Mouse (Mus musculus) C2C12 (cell line): ENCODE results near the gene Lcn10.

Experiments
- CEBPB ChIP-seq: IDR thresholded peaks from one replicate; pipeline ENCODE4 v1.6.1; 2011; ENCODE audit warnings: low read depth, mild to moderate bottlenecking, control low read depth, moderate library complexity
- CTCF ChIP-seq: IDR thresholded peaks from one replicate; pipeline ENCODE4 v1.5.1; 2011; ENCODE audit not compliant: control insufficient read depth, insufficient read depth, insufficient read length
- FOSL1 ChIP-seq: IDR thresholded peaks from one replicate; pipeline ENCODE4 v1.8.0; 2011; ENCODE audit warnings: mild to moderate bottlenecking, low read length; ENCODE audit not compliant: poor library complexity, insufficient read depth, severe bottlenecking
- MAX ChIP-seq: IDR thresholded peaks from one replicate; pipeline ENCODE4 v1.6.1; 2011; ENCODE audit warnings: mild to moderate bottlenecking, control low read depth
- MYOD1 ChIP-seq: IDR thresholded peaks from one replicate; pipeline ENCODE4 v1.6.1; 2011; ENCODE audit warnings: low read depth; ENCODE audit not compliant: control insufficient read depth, insufficient read length
- MYOG ChIP-seq: IDR thresholded peaks from one replicate; pipeline ENCODE4 v1.6.1; 2011; ENCODE audit not compliant: control insufficient read depth, insufficient read length; ENCODE audit errors: extremely low read depth
- USF1 ChIP-seq: IDR thresholded peaks from one replicate; pipeline ENCODE4 v1.6.1; 2011; ENCODE audit warnings: low read depth, mild to moderate bottlenecking, control low read depth, moderate library complexity

DNA sequence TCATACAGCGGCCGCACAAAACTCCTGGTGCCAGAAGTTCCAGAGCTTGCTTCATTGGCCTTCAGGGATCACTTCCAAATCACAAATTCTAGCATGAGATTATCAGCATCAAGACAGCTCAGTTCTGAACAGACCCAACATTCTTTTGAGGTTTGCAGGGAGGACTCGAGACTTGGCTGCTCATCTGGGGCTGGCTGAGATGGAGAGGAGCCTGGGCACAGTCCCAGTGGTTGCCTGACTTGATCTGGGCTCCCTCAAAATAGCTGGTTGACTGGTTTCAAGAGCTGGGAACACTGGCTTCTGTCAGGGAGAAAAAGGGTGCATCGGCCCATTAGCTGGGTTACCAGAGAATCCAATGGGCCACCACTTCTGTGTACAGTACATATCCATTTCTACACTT lies 25.8 kb upstream of the Lcn10 start:
- no peak for TF ChIP-seq CTCF
- no peak for TF ChIP-seq USF1
- TF ChIP-seq MYOD1: no peak
- TF ChIP-seq CEBPB: no peak
- no peak for TF ChIP-seq MAX
- no peak for TF ChIP-seq FOSL1
- no peak for TF ChIP-seq MYOG
